Mouse (Mus musculus) kidney, embryonic 14.5 days (tissue): Measurements from ENCODE around the gene Il1r2. TPM values are rescaled to one million over a fixed set of nuclear protein-coding genes. Genes with fewer than 3 reads are reported as not detected.

Experiments
- ATAC-seq: fragments of 200-750 bp; cut with Nextera tagmentation; 2 replicates; pipeline ENCODE4 v1.8.0; 2017; ENCODE audit warnings: moderate number of reproducible peaks, mild to moderate bottlenecking, moderate TSS enrichment, moderate library complexity; ENCODE audit not compliant: low FRiP score, low TSS enrichment
- H3K27ac ChIP-seq: fragments of 300-500 bp; sonication (generic); 2 replicates; pipeline ENCODE4 v1.5.1; 2014; ENCODE audit warnings: low read depth, mild to moderate bottlenecking, low read length, moderate library complexity, mixed read lengths
- H3K27me3 ChIP-seq: fragments of 300-500 bp; sonication (generic); 2 replicates; pipeline ENCODE4 v1.6.1; 2014; ENCODE audit warnings: mild to moderate bottlenecking, low read length; ENCODE audit not compliant: control insufficient read depth, insufficient read depth
- H3K36me3 ChIP-seq: fragments of 300-500 bp; sonication (generic); 2 replicates; pipeline ENCODE4 v1.6.1; 2014; ENCODE audit warnings: low read length, mixed read lengths; ENCODE audit not compliant: control insufficient read depth, insufficient read depth
- H3K4me1 ChIP-seq: fragments of 300-500 bp; sonication (generic); 2 replicates; pipeline ENCODE4 v1.6.1; 2014; ENCODE audit warnings: low read length, mixed read lengths; ENCODE audit not compliant: control insufficient read depth, insufficient read depth
- H3K4me2 ChIP-seq: fragments of 300-500 bp; sonication (generic); replicated peaks from 2 replicates; pipeline ENCODE4 v1.6.1; 2014; ENCODE audit warnings: low read depth, mild to moderate bottlenecking, low read length
- H3K4me3 ChIP-seq: fragments of 300-500 bp; sonication (generic); 2 replicates; pipeline ENCODE4 v1.5.1; 2014; ENCODE audit warnings: mild to moderate bottlenecking, low read length
- H3K9ac ChIP-seq: fragments of 300-500 bp; sonication (generic); 2 replicates; pipeline ENCODE4 v1.6.1; 2014; ENCODE audit warnings: low read depth, mild to moderate bottlenecking, low read length, moderate library complexity
- H3K9me3 ChIP-seq: fragments of 300-500 bp; sonication (generic); 2 replicates; pipeline ENCODE4 v1.6.1; 2016; ENCODE audit warnings: low read length; ENCODE audit not compliant: control insufficient read depth
- WGBS: fragments of 180-500 bp; shearing (Covaris S2); extraction: QIAGEN DNeasy Blood & Tissue Kit; methylation state at CpG from one replicate; pipeline ENCODE4 v1.1.7; 2014; 5-methylcytosine and 5-hydroxymethylcytosine counted together
- polyA plus RNA-seq: library from polyadenylated mRNA; unstranded; fragments of >200 nt; fragmentation: Nextera tagmentation; extraction: Ambion mirVana; gene quantifications from 2 replicates; pipeline ENCODE4 v1.2.1, GENCODE M21; 2014

Il1r2 gene
- polyA plus RNA-seq, 1 experiment from 2014 or later: not detected

GRCm38 (mm10) chr1:40055051-40055450 is 18.8 kb upstream of the Il1r2 start:
- no peak for ATAC-seq
- no peak overlapping the region for H3K4me2 ChIP-seq
- WGBS: 85% methylated on average over 7 of the region's 7 CpGs
- H3K4me1 ChIP-seq: no peaks in the 10 kb centered on the region
- no peak overlapping the region for H3K4me3 ChIP-seq
- no peak overlapping the region for H3K27ac ChIP-seq
- H3K36me3 ChIP-seq: no peaks in the 10 kb centered on the region
- H3K9me3 ChIP-seq: no peaks in the 10 kb centered on the region
- no peak overlapping the region for H3K9ac ChIP-seq
- no peaks in the 10 kb centered on the region for H3K27me3 ChIP-seq

GRCm38 (mm10) chr1:40055963-40056362 is 17.9 kb upstream of the Il1r2 start:
- ATAC-seq: no peak
- no peaks in the 10 kb centered on the region for H3K36me3 ChIP-seq
- H3K4me3 ChIP-seq: no peak overlapping the region
- no peak overlapping the region for H3K27ac ChIP-seq
- no peak overlapping the region for H3K9ac ChIP-seq
- H3K4me2 ChIP-seq: no peak overlapping the region
- no peaks in the 10 kb centered on the region for H3K9me3 ChIP-seq
- no peaks in the 10 kb centered on the region for H3K27me3 ChIP-seq
- 94% methylated on average over 5 of the region's 5 CpGs for WGBS
- H3K4me1 ChIP-seq: no peaks in the 10 kb centered on the region

DNA sequence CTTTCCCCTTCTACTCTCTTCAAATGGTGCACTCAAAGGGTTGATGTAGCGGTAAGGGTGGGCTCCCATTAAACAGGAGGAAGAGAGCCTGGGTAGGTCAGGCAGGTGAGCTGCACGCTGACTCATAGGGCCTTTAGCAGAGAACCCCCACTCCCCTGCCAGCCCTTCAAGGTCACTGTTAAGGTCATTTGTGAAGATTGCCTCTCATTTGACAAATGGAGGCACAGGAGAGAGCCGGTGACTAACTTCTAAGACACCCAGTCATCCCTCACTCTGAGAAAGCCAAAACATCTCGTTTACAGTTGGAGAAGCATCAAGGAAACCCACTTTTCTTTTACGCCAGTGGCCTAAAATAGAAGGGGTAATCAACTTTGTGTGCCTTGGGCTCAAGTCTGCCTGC is 16.5 kb upstream of the Il1r2 start:
- ATAC-seq: no peak
- no peaks in the 10 kb centered on the region for H3K4me1 ChIP-seq
- H3K9ac ChIP-seq: no peak overlapping the region
- no peaks in the 10 kb centered on the region for H3K36me3 ChIP-seq
- no peak overlapping the region for H3K4me3 ChIP-seq
- H3K27me3 ChIP-seq: no peaks in the 10 kb centered on the region
- no peak overlapping the region for H3K4me2 ChIP-seq
- 77% methylated on average over 5 of the region's 5 CpGs for WGBS
- H3K27ac ChIP-seq: no peak overlapping the region
- H3K9me3 ChIP-seq: no peaks in the 10 kb centered on the region

DNA sequence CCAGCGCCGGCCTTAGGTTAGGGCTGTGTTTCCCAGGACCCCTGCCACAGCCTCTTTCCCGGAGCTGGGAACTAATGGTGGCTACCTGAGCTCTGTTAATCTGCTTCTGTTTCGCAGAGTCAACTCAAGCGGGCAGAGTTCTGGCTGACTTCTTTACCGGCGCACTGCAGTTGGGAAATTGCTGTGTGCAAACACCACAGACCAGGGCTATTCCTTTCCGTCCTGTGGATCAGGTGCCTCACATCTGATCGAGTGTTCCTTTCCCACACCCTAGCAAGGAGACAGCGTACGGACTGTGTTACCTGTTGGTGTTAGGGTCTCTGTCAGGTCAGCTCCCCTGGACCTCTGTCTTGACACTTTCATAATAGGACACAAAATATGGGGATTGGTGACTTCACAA is 15.9 kb upstream of the Il1r2 start:
- Histone ChIP-seq H3K9me3 (no peaks in the 10 kb centered on the region), H3K4me2 (no peak overlapping the region), H3K4me3 (no peak overlapping the region), H3K27ac (no peak overlapping the region), H3K36me3 (no peaks in the 10 kb centered on the region), H3K4me1 (no peaks in the 10 kb centered on the region), H3K9ac (no peak overlapping the region), H3K27me3 (no peaks in the 10 kb centered on the region)
- WGBS: 62% methylated on average over 11 of the region's 11 CpGs
- no peak for ATAC-seq

GRCm38 (mm10) chr1:40059122-40059774 is 14.6 kb upstream of the Il1r2 start:
- 75% methylated on average over 4 of the region's 4 CpGs for WGBS
- Histone ChIP-seq H3K36me3 (no peaks in the 10 kb centered on the region), H3K4me2 (no peak overlapping the region), H3K9ac (no peak overlapping the region), H3K4me1 (no peaks in the 10 kb centered on the region), H3K27ac (no peak overlapping the region), H3K9me3 (no peaks in the 10 kb centered on the region), H3K27me3 (no peaks in the 10 kb centered on the region), H3K4me3 (no peak overlapping the region)
- ATAC-seq: no peak

GRCm38 (mm10) chr1:40061359-40061758 is 12.5 kb upstream of the Il1r2 start:
- Histone ChIP-seq H3K27me3 (no peaks in the 10 kb centered on the region), H3K4me1 (no peaks in the 10 kb centered on the region), H3K9me3 (no peaks in the 10 kb centered on the region), H3K27ac (no peak overlapping the region), H3K9ac (no peak overlapping the region), H3K36me3 (no peaks in the 10 kb centered on the region), H3K4me3 (no peak overlapping the region), H3K4me2 (no peak overlapping the region)
- no peak for ATAC-seq
- 71% methylated on average over 9 of the region's 9 CpGs for WGBS

DNA sequence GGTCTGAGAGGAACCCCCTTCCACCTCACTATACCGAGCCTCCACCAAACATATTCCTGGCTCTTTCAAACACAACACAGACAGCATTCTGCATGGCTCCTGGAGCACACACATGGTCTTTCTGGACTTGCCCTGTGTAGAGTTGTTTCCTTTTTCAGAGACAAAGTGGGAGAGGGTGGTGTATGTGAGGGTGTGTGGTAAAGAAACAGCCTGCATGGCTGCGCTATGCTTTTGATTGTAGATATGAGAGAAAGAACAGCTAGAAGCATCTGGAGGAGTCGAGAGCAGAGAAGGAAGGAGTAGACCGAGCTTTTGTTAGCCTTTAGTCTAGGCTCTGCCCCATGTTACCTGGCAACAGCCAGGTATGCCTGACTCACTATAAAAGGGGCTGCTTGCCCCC is 10.5 kb upstream of the Il1r2 start:
- Histone ChIP-seq H3K4me3 (no peak overlapping the region), H3K9me3 (no peaks in the 10 kb centered on the region), H3K9ac (no peak overlapping the region), H3K27ac (no peak overlapping the region), H3K4me1 (no peaks in the 10 kb centered on the region), H3K27me3 (no peaks in the 10 kb centered on the region), H3K36me3 (no peaks in the 10 kb centered on the region), H3K4me2 (no peak overlapping the region)
- 81% methylated on average over 4 of the region's 4 CpGs for WGBS
- no peak for ATAC-seq

- H3K4me2 ChIP-seq: no peak overlapping the region
- H3K4me3 ChIP-seq: no peak overlapping the region
- no peak overlapping the region for H3K9ac ChIP-seq
- no peaks in the 10 kb centered on the region for H3K36me3 ChIP-seq
- 90% methylated on average over 8 of the region's 8 CpGs for WGBS
- H3K27me3 ChIP-seq: no peaks in the 10 kb centered on the region
- no peaks in the 10 kb centered on the region for H3K9me3 ChIP-seq
- no peak overlapping the region for H3K27ac ChIP-seq
- H3K4me1 ChIP-seq: no peaks in the 10 kb centered on the region
- ATAC-seq: no peak
Measured at GRCm38 (mm10) chr1:40064508-40064907, 9.4 kb upstream of the Il1r2 start.

DNA sequence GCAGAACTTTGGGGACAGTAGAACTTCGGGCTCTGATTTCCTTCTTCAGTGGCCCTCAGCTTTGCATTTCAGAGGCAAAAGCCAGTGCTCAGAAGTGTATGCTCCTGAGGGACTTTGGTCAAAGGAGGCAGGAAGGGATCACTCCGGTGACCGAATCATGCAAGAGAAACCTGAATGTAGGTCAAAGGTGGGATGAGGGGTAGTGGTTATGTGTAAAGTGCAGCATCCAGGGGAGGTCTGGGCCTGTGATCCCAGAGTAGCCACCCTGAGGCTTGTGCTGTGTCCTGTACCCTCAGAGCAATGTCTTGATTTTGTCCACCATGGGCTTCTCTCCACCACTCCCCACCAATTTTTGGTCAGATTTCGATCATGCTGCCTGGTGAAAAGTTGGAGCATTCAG is 1.3 kb upstream of the Il1r2 start:
- no peak overlapping the region for H3K4me2 ChIP-seq
- ATAC-seq: no peak
- WGBS: 78% methylated on average over 4 of the region's 4 CpGs
- no peak overlapping the region for H3K4me3 ChIP-seq
- H3K4me1 ChIP-seq: no peaks in the 10 kb centered on the region
- no peaks in the 10 kb centered on the region for H3K27me3 ChIP-seq
- H3K9ac ChIP-seq: no peak overlapping the region
- H3K36me3 ChIP-seq: no peaks in the 10 kb centered on the region
- no peaks in the 10 kb centered on the region for H3K9me3 ChIP-seq
- no peak overlapping the region for H3K27ac ChIP-seq
